Mouse (Mus musculus) liver, embryonic 12.5 days (tissue): ENCODE data around the gene Eif5. TPM values are rescaled to one million over a fixed set of nuclear protein-coding genes. Genes with fewer than 3 reads are reported as not detected.

Source experiments
- ATAC-seq: fragments of 200-750 bp; cut with Nextera tagmentation; 2 replicates; pipeline ENCODE4 v1.8.0; 2017; ENCODE audit warnings: moderate number of reproducible peaks, mild to moderate bottlenecking, moderate library complexity
- H3K27ac ChIP-seq: fragments of 300-500 bp; sonication (generic); 2 replicates; pipeline ENCODE4 v1.5.1; 2016; ENCODE audit warnings: mild to moderate bottlenecking
- H3K27me3 ChIP-seq: fragments of 300-500 bp; sonication (generic); replicated peaks from 2 replicates; pipeline ENCODE4 v1.6.1; 2016; ENCODE audit warnings: mild to moderate bottlenecking, moderate library complexity
- H3K36me3 ChIP-seq: fragments of 300-500 bp; sonication (generic); 2 replicates; pipeline ENCODE4 v1.6.1; 2016; ENCODE audit warnings: mild to moderate bottlenecking, moderate library complexity
- H3K4me1 ChIP-seq: fragments of 300-500 bp; sonication (generic); 2 replicates; pipeline ENCODE4 v1.6.1; 2016
- H3K4me2 ChIP-seq: fragments of 300-500 bp; sonication (generic); 2 replicates; pipeline ENCODE4 v1.6.1; 2016; ENCODE audit warnings: mild to moderate bottlenecking, moderate library complexity
- H3K4me3 ChIP-seq: fragments of 300-500 bp; sonication (generic); 2 replicates; pipeline ENCODE4 v1.5.1; 2016; ENCODE audit warnings: mild to moderate bottlenecking, moderate library complexity
- H3K9ac ChIP-seq: fragments of 300-500 bp; sonication (generic); 2 replicates; pipeline ENCODE4 v1.6.1; 2016; ENCODE audit warnings: mild to moderate bottlenecking, moderate library complexity
- H3K9me3 ChIP-seq: fragments of 300-500 bp; sonication (generic); replicated peaks from 2 replicates; pipeline ENCODE4 v1.6.1; 2016; ENCODE audit warnings: mild to moderate bottlenecking, moderate library complexity
- WGBS: fragments of 180-500 bp; shearing (Covaris S2); methylation state at CpG from one replicate; pipeline ENCODE4 v1.1.7; 2016; ENCODE audit not compliant: insufficient replicate concordance; 5-methylcytosine and 5-hydroxymethylcytosine counted together
- polyA plus RNA-seq: library from polyadenylated mRNA; unstranded; fragments of >200 nt; fragmentation: Nextera tagmentation; extraction: Ambion mirVana; gene quantifications from 2 replicates; pipeline ENCODE4 v1.2.1, GENCODE M21; 2016

Gene Eif5
- polyA plus RNA-seq, 1 experiment from 2014 or later, result 664 TPM

DNA sequence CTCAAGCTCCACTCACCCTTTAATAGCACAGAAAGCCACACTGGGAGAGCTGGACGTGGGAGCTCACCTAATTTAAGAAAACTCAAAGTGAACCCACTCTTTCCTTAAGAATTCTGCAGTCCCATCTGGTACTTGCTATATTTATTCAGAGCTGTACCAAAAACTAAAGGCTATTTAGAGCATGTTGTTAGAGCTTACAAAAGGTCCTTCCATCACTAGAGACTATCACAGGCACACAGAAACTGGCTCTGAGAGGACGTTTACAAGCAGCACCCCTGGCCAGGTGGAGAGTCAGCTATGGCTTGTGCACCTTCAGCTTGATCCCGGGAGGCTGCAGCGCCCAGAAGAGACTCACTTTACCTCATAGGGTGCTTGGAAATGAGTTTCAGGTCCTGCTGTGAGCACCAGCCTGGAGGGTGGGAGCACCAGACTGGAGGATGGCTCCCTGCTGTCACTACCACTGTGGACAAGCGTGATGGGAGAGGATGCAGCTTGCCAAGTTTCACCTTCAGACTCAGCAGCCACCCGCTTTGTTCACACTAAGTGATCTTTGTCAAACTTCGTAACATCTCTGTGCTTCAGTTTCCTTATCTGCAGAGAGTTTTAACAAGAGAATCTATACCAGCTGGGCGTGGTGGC, 10.1 kb upstream of the Eif5 start:
- Histone ChIP-seq H3K27ac (no peak overlapping the region), H3K4me3 (no peak overlapping the region), H3K4me1 (no peaks in the 10 kb centered on the region), H3K27me3 (peaks cover 80% of the 10 kb centered on the region), H3K9me3 (no peaks in the 10 kb centered on the region), H3K9ac (no peak overlapping the region), H3K4me2 (no peak overlapping the region), H3K36me3 (no peaks in the 10 kb centered on the region)
- WGBS, result 52% methylated on average over 8 of the region's 8 CpGs
- ATAC-seq, result no peak

DNA sequence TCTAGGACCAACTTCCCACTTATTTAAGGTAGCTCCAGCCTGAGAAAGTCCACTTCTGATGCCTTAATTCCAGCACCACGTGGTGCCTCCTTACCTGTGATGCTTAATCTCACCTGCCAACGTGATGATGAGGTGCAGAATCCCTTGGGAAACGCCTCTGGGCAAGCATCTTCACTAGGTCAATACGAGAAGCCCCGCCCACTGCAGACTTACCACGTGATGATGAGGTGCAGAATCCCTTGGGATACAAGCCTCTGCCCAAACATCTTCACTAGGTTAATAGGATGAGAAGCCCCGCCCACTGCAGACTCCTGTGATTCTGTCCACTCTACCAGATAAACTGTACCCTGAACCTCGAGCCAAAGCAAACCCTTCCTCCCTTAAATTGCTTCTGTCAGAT, 8.6 kb upstream of the Eif5 start:
- Histone ChIP-seq H3K4me1 (no peaks in the 10 kb centered on the region), H3K9ac (no peak overlapping the region), H3K4me2 (no peak overlapping the region), H3K4me3 (no peak overlapping the region), H3K9me3 (no peaks in the 10 kb centered on the region), H3K36me3 (no peaks in the 10 kb centered on the region), H3K27ac (no peak overlapping the region), H3K27me3 (peaks cover 82% of the 10 kb centered on the region)
- WGBS, result 25% methylated on average over 8 of the region's 8 CpGs
- no peak for ATAC-seq

DNA sequence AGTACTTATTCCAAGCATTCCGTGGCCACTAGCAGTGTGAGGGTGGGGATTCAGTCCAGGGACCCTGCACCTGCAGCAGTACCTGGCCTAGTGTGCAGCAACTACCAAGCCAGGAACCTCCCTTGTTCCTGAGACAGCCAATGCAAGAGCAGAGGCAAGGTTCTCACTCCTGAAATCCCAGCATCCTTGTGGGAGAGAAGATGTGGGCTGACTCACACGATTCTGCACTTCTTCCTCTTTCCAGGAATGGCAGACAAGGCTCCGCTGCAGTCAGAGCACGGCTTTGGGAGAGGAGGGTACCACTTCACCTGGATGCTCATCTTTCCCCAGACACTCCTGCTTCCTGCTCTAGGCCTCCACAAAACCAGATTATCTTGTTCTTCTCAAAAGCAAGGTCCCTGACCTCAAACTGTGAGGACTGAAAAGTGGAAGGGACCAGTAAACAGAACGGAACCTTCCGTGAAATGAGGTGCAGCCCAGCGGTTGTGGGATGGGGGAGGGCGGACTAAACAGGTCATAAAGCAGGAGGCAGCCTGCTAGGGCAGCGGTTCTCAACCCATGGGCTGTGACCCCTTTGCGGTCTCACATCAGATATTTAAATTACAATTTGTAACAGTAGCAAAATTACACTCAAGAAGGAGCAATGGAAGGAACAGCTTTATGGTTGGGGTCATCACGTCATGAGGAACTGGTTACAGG, 4.6 kb upstream of the Eif5 start:
- peaks cover 29% of the 10 kb centered on the region for H3K4me1 ChIP-seq
- no peaks in the 10 kb centered on the region for H3K36me3 ChIP-seq
- no peak overlapping the region for H3K9ac ChIP-seq
- peaks cover 56% of the 10 kb centered on the region for H3K27me3 ChIP-seq
- H3K4me2 ChIP-seq, result no peak overlapping the region
- no peaks in the 10 kb centered on the region for H3K9me3 ChIP-seq
- H3K27ac ChIP-seq, result no peak overlapping the region
- H3K4me3 ChIP-seq, result no peak overlapping the region
- 54% methylated on average over 11 of the region's 11 CpGs for whole genome bisulfite sequencing
- ATAC-seq, result no peak

DNA sequence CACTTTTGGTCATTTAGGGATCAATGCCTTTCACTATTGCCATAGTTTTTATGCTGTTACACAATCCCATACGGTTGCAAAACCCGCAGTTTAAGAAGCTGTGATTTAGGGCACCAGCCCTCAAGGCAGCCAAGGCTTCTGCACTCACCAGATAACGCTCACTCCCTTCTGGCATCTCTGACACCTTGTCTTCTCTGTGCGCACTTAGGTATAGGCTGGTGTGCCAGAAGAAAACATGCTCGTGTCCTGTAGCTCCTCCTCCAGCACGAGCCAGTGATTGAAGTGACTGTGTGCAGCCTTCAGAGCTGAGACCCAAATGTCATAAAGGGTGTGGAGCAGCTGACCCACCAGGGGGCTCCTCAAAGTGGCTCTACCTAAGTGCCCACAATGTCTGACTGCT, 2.5 kb upstream of the Eif5 start:
- Histone ChIP-seq H3K9ac (peak overlapping the region; percentile 39; the same call in 1 of the 2 replicates), H3K4me2 (peak overlapping the region; percentile 49), H3K27ac (peak overlapping the region; percentile 82), H3K4me3 (no peak overlapping the region), H3K9me3 (no peaks in the 10 kb centered on the region), H3K4me1 (peaks cover 42% of the 10 kb centered on the region), H3K27me3 (peaks cover 38% of the 10 kb centered on the region), H3K36me3 (peaks cover 17% of the 10 kb centered on the region)
- WGBS, result 16% methylated on average over 6 of the region's 6 CpGs
- ATAC-seq, result peak; percentile 63

DNA sequence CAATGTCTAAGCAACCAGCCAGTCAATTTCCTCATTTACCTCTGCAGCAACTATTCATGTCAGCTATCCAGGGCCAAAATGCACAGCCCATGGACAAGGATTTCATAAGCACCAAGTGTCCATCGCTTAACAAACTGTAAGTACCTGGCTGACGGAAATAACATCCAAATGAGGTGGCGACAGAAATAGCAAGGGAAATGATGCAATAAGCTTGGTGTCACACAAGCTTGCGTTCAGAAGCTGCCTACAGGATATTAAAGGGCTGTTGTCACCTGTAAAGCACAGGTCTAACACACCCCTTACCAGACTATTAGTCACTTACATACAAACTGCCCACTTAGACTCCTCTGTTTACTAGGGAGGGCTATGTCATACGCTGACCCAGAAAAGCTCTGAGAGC, 2.1 kb upstream of the Eif5 start:
- H3K36me3 ChIP-seq, result peaks cover 22% of the 10 kb centered on the region
- no peaks in the 10 kb centered on the region for H3K9me3 ChIP-seq
- H3K27ac ChIP-seq, result peak overlapping the region; percentile 82
- WGBS, result 47% methylated on average over 5 of the region's 5 CpGs
- peak overlapping the region; percentile 39 for H3K9ac ChIP-seq
- no peak for ATAC-seq
- H3K27me3 ChIP-seq, result peaks cover 34% of the 10 kb centered on the region
- H3K4me2 ChIP-seq, result peak overlapping the region; percentile 49
- peaks cover 47% of the 10 kb centered on the region for H3K4me1 ChIP-seq
- H3K4me3 ChIP-seq, result no peak overlapping the region

DNA sequence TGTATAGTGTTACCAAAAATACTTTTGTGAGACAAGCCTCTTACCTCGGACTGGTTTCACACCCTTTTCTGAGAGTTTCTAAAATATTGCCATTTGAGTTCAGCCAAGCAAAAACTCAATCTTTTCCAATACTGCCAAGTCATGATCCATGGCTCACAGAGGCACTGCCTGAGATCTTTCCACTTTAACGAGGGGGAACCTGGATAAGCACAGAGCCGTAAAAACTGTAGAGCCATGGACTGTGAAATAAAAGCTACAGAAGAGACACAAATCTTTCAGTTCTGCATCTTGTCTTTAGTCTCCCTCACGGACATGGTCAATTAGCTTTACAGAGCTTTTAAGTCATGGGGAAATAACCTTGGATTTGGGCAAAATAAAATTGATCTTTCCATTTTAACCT, 1.1 kb upstream of the Eif5 start:
- Histone ChIP-seq H3K9ac (peak overlapping the region; percentile 98), H3K9me3 (no peaks in the 10 kb centered on the region), H3K4me2 (peak overlapping the region; percentile 73), H3K27ac (peak overlapping the region; percentile 99), H3K36me3 (peaks cover 32% of the 10 kb centered on the region), H3K4me1 (peaks cover 57% of the 10 kb centered on the region), H3K27me3 (peaks cover 25% of the 10 kb centered on the region), H3K4me3 (peak overlapping the region; percentile 100)
- ATAC-seq, result no peak
- WGBS, result 47% methylated on average over 4 of the region's 4 CpGs

DNA sequence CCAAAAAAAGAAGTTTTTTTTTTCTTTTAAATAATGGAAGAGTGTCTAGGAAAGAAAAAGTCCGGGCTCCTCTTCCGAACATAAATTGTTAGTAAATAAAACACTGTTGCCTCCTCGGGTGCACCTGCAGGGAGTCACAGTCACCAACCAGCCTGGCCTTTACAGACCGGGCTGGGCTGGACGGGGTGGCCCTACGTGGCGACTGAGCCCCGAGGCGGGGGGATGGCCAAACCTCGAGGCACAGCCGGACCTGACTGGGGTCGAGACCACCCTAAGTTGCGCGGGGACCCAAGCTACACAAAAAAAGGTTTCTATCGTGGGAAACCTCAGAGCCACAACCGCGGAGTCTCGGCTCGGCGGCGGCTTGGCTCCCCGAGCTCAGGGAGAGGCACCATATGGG, 475 bp upstream of the Eif5 start:
- H3K4me2 ChIP-seq, result peak overlapping the region; percentile 73
- H3K9ac ChIP-seq, result peak overlapping the region; percentile 98
- H3K4me3 ChIP-seq, result peak overlapping the region; percentile 100
- H3K27ac ChIP-seq, result peak overlapping the region; percentile 99
- H3K36me3 ChIP-seq, result peaks cover 38% of the 10 kb centered on the region
- H3K9me3 ChIP-seq, result no peaks in the 10 kb centered on the region
- peak; percentile 33 for ATAC-seq
- H3K27me3 ChIP-seq, result peaks cover 25% of the 10 kb centered on the region
- peaks cover 61% of the 10 kb centered on the region for H3K4me1 ChIP-seq
- WGBS, result 0% methylated on average over 22 of the region's 22 CpGs

DNA sequence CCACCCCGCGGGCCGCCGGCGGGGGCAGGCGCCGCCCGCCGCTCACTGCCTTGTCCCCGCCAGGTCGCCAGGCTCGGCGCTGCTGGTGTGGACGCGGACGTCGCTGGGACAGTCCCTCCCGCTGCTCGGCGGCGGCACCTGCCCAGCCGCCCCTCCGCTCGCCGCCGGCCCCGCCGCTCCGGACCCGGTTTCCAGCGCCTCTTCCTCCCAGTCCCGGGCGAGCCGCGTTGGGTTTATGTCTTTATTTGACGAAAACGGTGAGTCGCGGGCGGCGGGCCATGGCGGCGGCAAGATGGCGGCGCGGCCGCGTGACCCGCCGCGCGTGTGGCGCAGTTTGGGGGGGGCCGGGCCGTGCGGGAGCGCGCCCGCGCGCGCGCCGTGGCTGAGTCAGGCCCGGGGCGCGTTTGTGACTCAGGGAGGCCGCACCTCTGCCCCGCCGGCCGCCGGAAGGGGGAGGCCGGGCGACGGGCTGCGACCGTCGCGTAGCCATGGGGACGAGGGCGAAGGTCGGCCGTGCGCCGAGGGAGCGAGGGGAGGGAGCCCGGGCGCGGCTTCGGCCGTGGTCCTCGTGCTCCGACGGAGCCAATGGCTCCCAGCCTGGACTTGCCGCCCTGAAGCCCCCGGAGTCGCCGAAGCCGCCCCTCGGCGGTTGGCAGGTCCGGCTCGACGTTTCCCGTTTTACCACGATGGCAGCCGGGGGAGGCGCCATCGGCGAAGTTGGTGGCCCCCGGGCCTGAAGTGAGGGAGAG, 650 bp downstream of the Eif5 start:
- Histone ChIP-seq H3K9me3 (no peaks in the 10 kb centered on the region), H3K4me3 (peak overlapping the region; percentile 100), H3K4me2 (peak overlapping the region; percentile 87), H3K36me3 (peaks cover 49% of the 10 kb centered on the region), H3K9ac (peak overlapping the region; percentile 100), H3K27ac (peak overlapping the region; percentile 99), H3K27me3 (peaks cover 15% of the 10 kb centered on the region), H3K4me1 (peaks cover 65% of the 10 kb centered on the region)
- under 1% methylated on average over 77 of the region's 111 CpGs for WGBS
- peak; percentile 50 for ATAC-seq

DNA sequence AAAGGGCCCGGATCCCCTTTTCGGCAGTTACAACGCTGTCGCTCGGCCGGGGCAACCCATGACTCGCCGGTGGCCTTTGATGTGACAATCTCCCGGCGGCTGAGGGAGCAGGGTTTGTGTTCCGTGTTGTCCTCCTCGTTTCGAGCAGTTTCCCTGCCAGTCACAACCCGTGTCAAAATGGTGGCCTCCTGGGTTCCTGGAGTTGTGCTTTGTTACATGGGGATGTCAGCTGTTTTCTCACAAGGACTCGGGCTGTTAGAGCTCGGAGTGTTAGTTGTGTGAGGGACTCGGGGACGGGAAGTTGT, 1.2 kb downstream of the Eif5 start:
- Histone ChIP-seq H3K9ac (peak overlapping the region; percentile 100), H3K27me3 (peaks cover 9% of the 10 kb centered on the region), H3K9me3 (no peaks in the 10 kb centered on the region), H3K27ac (peak overlapping the region; percentile 99), H3K36me3 (peaks cover 54% of the 10 kb centered on the region), H3K4me1 (peaks cover 69% of the 10 kb centered on the region), H3K4me2 (peak overlapping the region; percentile 87), H3K4me3 (peak overlapping the region; percentile 100)
- under 1% methylated on average over 18 of the region's 18 CpGs for WGBS
- ATAC-seq, result no peak

DNA sequence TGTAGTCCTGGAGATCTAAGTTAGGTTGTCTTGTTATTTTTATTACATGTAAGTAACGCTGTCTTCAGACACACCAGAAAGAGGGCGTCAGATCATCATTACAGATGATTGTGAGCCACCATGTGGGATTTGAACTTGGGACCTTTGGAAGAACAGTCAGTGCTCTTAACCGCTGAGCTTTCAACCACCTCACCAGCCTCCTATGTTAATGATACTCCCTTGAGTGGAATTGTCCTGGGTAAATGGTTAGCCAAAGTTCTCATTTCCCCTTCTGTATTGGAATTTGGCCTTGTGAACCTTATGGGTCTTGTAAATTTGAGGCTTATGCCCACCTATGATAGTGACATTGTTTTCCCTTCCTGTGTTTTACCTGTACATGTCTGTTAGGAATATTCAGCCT, 9.3 kb downstream of the Eif5 start:
- Histone ChIP-seq H3K4me2 (no peak overlapping the region), H3K27me3 (no peaks in the 10 kb centered on the region), H3K36me3 (peaks cover 63% of the 10 kb centered on the region), H3K4me3 (no peak overlapping the region), H3K27ac (peak overlapping the region; percentile 1; the same call in 1 of the 2 replicates), H3K9me3 (no peaks in the 10 kb centered on the region), H3K4me1 (0 out of 2 replicates have a peak, but pooled peaks cover 10% of the 10 kb centered on the region), H3K9ac (no peak overlapping the region)
- 88% methylated on average over 3 of the region's 3 CpGs for WGBS
- no peak for ATAC-seq

DNA sequence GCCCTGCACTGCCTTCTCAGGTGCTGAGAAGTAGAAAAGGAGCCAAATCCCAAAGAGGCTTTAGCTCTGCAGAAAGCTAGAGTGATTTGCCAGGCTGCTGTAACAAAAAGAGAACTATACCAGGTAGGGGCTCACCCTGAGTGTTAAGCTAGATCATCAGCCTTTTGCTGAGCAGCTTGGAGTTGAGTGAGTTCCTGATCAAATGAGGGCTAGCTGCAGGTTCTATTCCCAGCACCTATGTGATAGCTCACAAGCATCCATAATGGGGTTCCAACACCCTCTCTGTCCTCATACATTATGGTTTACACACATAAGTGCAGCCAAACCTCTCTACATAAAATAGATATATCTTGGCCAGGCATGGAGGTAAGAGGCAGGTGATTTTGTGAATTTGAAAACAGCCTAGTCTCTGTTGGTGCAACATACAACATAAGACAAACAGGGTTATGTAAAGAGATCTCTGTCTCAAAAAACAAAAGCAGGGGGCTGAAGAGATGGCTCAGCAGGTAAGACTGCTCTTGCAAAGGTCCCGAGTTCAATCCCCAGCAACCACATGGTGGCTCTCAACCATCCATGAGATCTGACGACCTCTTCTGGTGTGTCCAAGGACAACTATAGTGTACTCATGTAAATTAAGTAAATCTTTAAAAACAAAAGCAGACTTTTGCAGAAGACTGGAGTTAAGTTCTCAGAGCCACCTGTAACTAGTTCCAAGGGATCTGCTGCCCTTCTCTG, 10.9 kb downstream of the Eif5 start:
- peak overlapping the region; percentile 18 for H3K27ac ChIP-seq
- ATAC-seq, result no peak
- 51% methylated on average over 2 of the region's 2 CpGs for WGBS
- H3K4me2 ChIP-seq, result no peak overlapping the region
- no peak overlapping the region for H3K4me3 ChIP-seq
- H3K9me3 ChIP-seq, result no peaks in the 10 kb centered on the region
- no peak overlapping the region for H3K9ac ChIP-seq
- no peaks in the 10 kb centered on the region for H3K27me3 ChIP-seq
- H3K36me3 ChIP-seq, result peaks cover 47% of the 10 kb centered on the region
- H3K4me1 ChIP-seq, result 0 out of 2 replicates have a peak, but pooled peaks cover 1% of the 10 kb centered on the region
